Mouse (Mus musculus): ENCODE results near the gene Eif2s1.

GRCm38 (mm10) chr12:78839906-78840305 lies 21.7 kb upstream of the Eif2s1 start:
- TF ChIP-seq CTCF (IDR thresholded peaks at IDR 0.05; ENCODE audit: low read depth), result no peak
- no peak for TF ChIP-seq EP300 (IDR thresholded peaks at IDR 0.05; ENCODE audit: low read depth)
